Comparison of ENCODE assay signal across 22 mouse cellular contexts in the genomic region with DNA sequence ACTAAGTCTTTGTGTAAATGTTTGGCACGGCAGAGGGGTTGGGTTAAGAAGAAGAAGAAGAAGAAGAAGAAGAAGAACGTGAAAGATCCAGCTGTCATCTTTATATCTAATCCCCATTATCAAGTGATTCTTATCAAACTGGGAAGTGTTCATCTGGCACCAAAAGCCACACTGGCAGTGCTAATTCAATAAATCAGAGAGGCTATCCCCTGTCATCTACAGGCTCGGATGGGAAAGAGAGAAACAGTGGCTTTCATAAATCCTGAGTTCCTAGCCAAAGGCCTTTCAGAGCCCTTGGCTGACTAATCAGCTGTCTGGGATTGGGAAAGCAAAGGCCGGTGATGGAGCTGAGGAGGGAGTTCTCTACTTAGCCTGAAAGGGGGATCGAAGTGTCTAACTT.
DNase-seq lines count a peak whose midpoint lies in the region; ATAC-seq lines count a peak whose summit lies in the region.
"Had no signal": no experiment of that assay in that cellular context is flagged by ENCODE, and none has a peak within 500 bp of the region (broad histone marks: within the 10 kb centered on the region; RNA-seq: fewer than 3 reads in every experiment).

No protein-coding gene starts in this region.

- H3K36me3 ChIP-seq in heart, embryonic 12.5 days: no peaks in the 10 kb centered on the region
- no peaks in the 10 kb centered on the region for H3K36me3 ChIP-seq in hindbrain, embryonic 14.5 days (replicated peaks; ENCODE audit: control insufficient read depth, insufficient read depth)
- H3K36me3 ChIP-seq in hindbrain, embryonic 13.5 days: no peaks in the 10 kb centered on the region
- H3K36me3 ChIP-seq: heart, embryonic 15.5 days; intestine, embryonic 15.5 days; limb, embryonic 12.5 days; liver, embryonic 15.5 days; stomach, embryonic 15.5 days had no signal

- H3K27me3 ChIP-seq in heart, embryonic 12.5 days (replicated peaks): no peaks in the 10 kb centered on the region; the same call in 1 of the 2 replicates
- 0 out of 2 replicates have a peak, but pooled peaks cover 3% of the 10 kb centered on the region for H3K27me3 ChIP-seq in hindbrain, embryonic 14.5 days (ENCODE audit: control insufficient read depth, insufficient read depth, low read length)
- H3K27me3 ChIP-seq in hindbrain, embryonic 13.5 days: peaks cover 10% of the 10 kb centered on the region; the same call in 1 of the 2 replicates
- H3K27me3 ChIP-seq: forebrain, embryonic 13.5 days; heart, embryonic 15.5 days; intestine, embryonic 15.5 days; limb, embryonic 12.5 days; liver, embryonic 15.5 days; stomach, embryonic 15.5 days had no signal

- H3K9ac ChIP-seq in heart, embryonic 12.5 days: no peak overlapping the region
- no peak overlapping the region for H3K9ac ChIP-seq in hindbrain, embryonic 14.5 days
- no peak overlapping the region for H3K9ac ChIP-seq in hindbrain, embryonic 13.5 days
- H3K9ac ChIP-seq: forebrain, embryonic 13.5 days; heart, embryonic 15.5 days; intestine, embryonic 15.5 days; limb, embryonic 12.5 days; liver, embryonic 15.5 days; lung, embryonic 14.5 days; stomach, embryonic 15.5 days had no signal

- no peak overlapping the region for H3K4me3 ChIP-seq in heart, embryonic 12.5 days
- no peak overlapping the region for H3K4me3 ChIP-seq in hindbrain, embryonic 14.5 days (replicated peaks; ENCODE audit: low read length)
- H3K4me3 ChIP-seq in hindbrain, embryonic 13.5 days: no peak overlapping the region
- H3K4me3 ChIP-seq: forebrain, embryonic 13.5 days; heart, embryonic 15.5 days; intestine, embryonic 15.5 days; left cerebral cortex, adult 2 months; limb, embryonic 12.5 days; liver, embryonic 15.5 days; stomach, embryonic 15.5 days had no signal

- no peaks in the 10 kb centered on the region for H3K4me1 ChIP-seq in heart, embryonic 12.5 days (replicated peaks)
- H3K4me1 ChIP-seq in hindbrain, embryonic 14.5 days (replicated peaks; ENCODE audit: control insufficient read depth, insufficient read depth, low read length): peaks cover 4% of the 10 kb centered on the region; the same call in 1 of the 2 replicates
- no peaks in the 10 kb centered on the region for H3K4me1 ChIP-seq in hindbrain, embryonic 13.5 days (replicated peaks)
- H3K4me1 ChIP-seq: intestine, embryonic 15.5 days; limb, embryonic 12.5 days; liver, embryonic 15.5 days; stomach, embryonic 15.5 days had no signal

- no peak overlapping the region for H3K4me2 ChIP-seq in heart, embryonic 12.5 days
- H3K4me2 ChIP-seq in hindbrain, embryonic 14.5 days (replicated peaks): no peak overlapping the region
- H3K4me2 ChIP-seq in hindbrain, embryonic 13.5 days: no peak overlapping the region
- H3K4me2 ChIP-seq: forebrain, embryonic 13.5 days; heart, embryonic 15.5 days; intestine, embryonic 15.5 days; limb, embryonic 12.5 days; liver, embryonic 15.5 days; lung, embryonic 14.5 days; stomach, embryonic 15.5 days had no signal

- no peak for ATAC-seq in heart, embryonic 12.5 days (ENCODE audit: insufficient number of reproducible peaks, low FRiP score)
- no peak for ATAC-seq in hindbrain, embryonic 14.5 days (ENCODE audit: low FRiP score)
- ATAC-seq in hindbrain, embryonic 13.5 days (ENCODE audit: low FRiP score): no peak
- ATAC-seq: forebrain, embryonic 13.5 days; hindbrain, embryonic 16.5 days; intestine, embryonic 15.5 days had no signal

- H3K9me3 ChIP-seq in heart, embryonic 12.5 days (replicated peaks): no peaks in the 10 kb centered on the region
- H3K9me3 ChIP-seq in hindbrain, embryonic 14.5 days (ENCODE audit: control insufficient read depth, low read length): no peaks in the 10 kb centered on the region
- no peaks in the 10 kb centered on the region for H3K9me3 ChIP-seq in hindbrain, embryonic 13.5 days
- H3K9me3 ChIP-seq: forebrain, embryonic 13.5 days; heart, embryonic 15.5 days; intestine, embryonic 15.5 days; limb, embryonic 12.5 days; liver, embryonic 15.5 days; stomach, embryonic 15.5 days had no signal

- H3K27ac ChIP-seq in heart, embryonic 12.5 days (ENCODE audit: poor library complexity, severe bottlenecking): no peak overlapping the region
- H3K27ac ChIP-seq in hindbrain, embryonic 14.5 days: no peak overlapping the region
- no peak overlapping the region for H3K27ac ChIP-seq in hindbrain, embryonic 13.5 days
- H3K27ac ChIP-seq: forebrain, embryonic 13.5 days; heart, embryonic 15.5 days; intestine, embryonic 15.5 days; left cerebral cortex, adult 2 months; limb, embryonic 12.5 days; liver, embryonic 15.5 days; stomach, embryonic 15.5 days had no signal

- peak; percentile 95 for DNase-seq in heart, adult 11 months
- DNase-seq in hindbrain, embryonic 14.5 days (ENCODE audit: low spot score): peak; percentile 16
- DNase-seq in NIH3T3 (ENCODE audit: low read depth): peak; percentile 70
- DNase-seq in fat pad, adult 2 months (ENCODE audit: extremely low read depth, low read depth, low spot score): peak; percentile 52
- no peak for DNase-seq in kidney, adult 18-20 months
- DNase-seq: adrenal gland, postnatal 14 days; B cell, adult 2 months; cerebellum, adult 11-12 months; kidney, postnatal 14 days; lung, embryonic 14.5 days; lung, postnatal 14 days; midbrain, embryonic 14.5 days had no signal

- WGBS in heart, embryonic 12.5 days: 71% methylated on average over 5 of the region's 5 CpGs
- 79% methylated on average over 5 of the region's 5 CpGs for WGBS in hindbrain, embryonic 14.5 days
- 75% methylated on average over 5 of the region's 5 CpGs for WGBS in hindbrain, embryonic 13.5 days
